Mouse (Mus musculus) kidney, embryonic 15.5 days (tissue): ENCODE measurements around the gene Tfb1m. TPM values are rescaled to one million over a fixed set of nuclear protein-coding genes. Genes with fewer than 3 reads are reported as not detected.

Experiments used
- ATAC-seq: fragments of 200-750 bp; cut with Nextera tagmentation; replicated peaks from 2 replicates; pipeline ENCODE4 v1.8.0; 2017; ENCODE audit warnings: moderate TSS enrichment; ENCODE audit not compliant: low FRiP score
- H3K27ac ChIP-seq: fragments of 300-500 bp; sonication (generic); 2 replicates; pipeline ENCODE4 v1.5.1; 2015; ENCODE audit warnings: mild to moderate bottlenecking, inconsistent platforms
- H3K27me3 ChIP-seq: fragments of 300-500 bp; sonication (generic); 2 replicates; pipeline ENCODE4 v1.6.1; 2015; ENCODE audit warnings: inconsistent platforms
- H3K36me3 ChIP-seq: fragments of 300-500 bp; sonication (generic); 2 replicates; pipeline ENCODE4 v1.6.1; 2015; ENCODE audit warnings: inconsistent platforms
- H3K4me1 ChIP-seq: fragments of 300-500 bp; sonication (generic); 2 replicates; pipeline ENCODE4 v1.6.1; 2015; ENCODE audit warnings: inconsistent platforms
- H3K4me2 ChIP-seq: fragments of 300-500 bp; sonication (generic); 2 replicates; pipeline ENCODE4 v1.6.1; 2015; ENCODE audit warnings: moderate library complexity, mild to moderate bottlenecking, inconsistent platforms
- H3K4me3 ChIP-seq: fragments of 300-500 bp; sonication (generic); replicated peaks from 2 replicates; pipeline ENCODE4 v1.5.1; 2015; ENCODE audit warnings: mild to moderate bottlenecking, inconsistent platforms
- H3K9ac ChIP-seq: fragments of 300-500 bp; sonication (generic); 2 replicates; pipeline ENCODE4 v1.6.1; 2015; ENCODE audit warnings: mild to moderate bottlenecking, inconsistent platforms
- H3K9me3 ChIP-seq: fragments of 300-500 bp; sonication (generic); replicated peaks from 2 replicates; pipeline ENCODE4 v1.6.1; 2016; ENCODE audit warnings: inconsistent platforms
- WGBS: fragments of 180-500 bp; shearing (Covaris S2); methylation state at CpG from one replicate; pipeline ENCODE4 v1.1.7; 2015; ENCODE audit warnings: mixed read lengths; 5-methylcytosine and 5-hydroxymethylcytosine counted together
- polyA plus RNA-seq: library from polyadenylated mRNA; unstranded; fragments of >200 nt; fragmentation: Nextera tagmentation; extraction: Ambion mirVana; gene quantifications from 2 replicates; pipeline ENCODE4 v1.2.1, GENCODE M21; 2015

Tfb1m gene
- polyA plus RNA-seq, result 16.8 and 17.3 TPM in 2 replicates

GRCm38 (mm10) chr17:3557331-3558311, at the start of gene Tfb1m:
Gene Tfb1m, minus strand, starts transcription at chr17:3557781.
- H3K4me1 ChIP-seq, result peaks cover 15% of the 10 kb centered on the region; the same call in 1 of the 2 replicates
- under 1% methylated on average over 60 of the region's 60 CpGs for WGBS
- peak within 1 kb of the TSS; percentile 60 for H3K4me3 ChIP-seq

GRCm38 (mm10) chr17:3602954-3603672, 45.5 kb upstream of the Tfb1m start:
- Histone ChIP-seq H3K4me2 (no peak overlapping the region), H3K4me1 (no peaks in the 10 kb centered on the region), H3K27ac (no peak overlapping the region), H3K4me3 (no peak overlapping the region), H3K9ac (no peak overlapping the region), H3K9me3 (no peaks in the 10 kb centered on the region), H3K36me3 (no peaks in the 10 kb centered on the region), H3K27me3 (no peaks in the 10 kb centered on the region)
- no peak for ATAC-seq
- WGBS, result 93% methylated on average over 6 of the region's 6 CpGs

More at GRCm38 (mm10) chr17:3557331-3558311, at the start of gene Tfb1m:
- Histone ChIP-seq H3K36me3 (no peaks in the 10 kb centered on the region), H3K4me2 (peak within 1 kb of the TSS; percentile 62), H3K9me3 (no peaks in the 10 kb centered on the region), H3K9ac (peak within 1 kb of the TSS; percentile 63), H3K27ac (peak within 1 kb of the TSS; percentile 94), H3K27me3 (no peaks in the 10 kb centered on the region)
- peak; percentile 100 for ATAC-seq

GRCm38 (mm10) chr17:3598393-3598792, 40.8 kb upstream of the Tfb1m start:
- Histone ChIP-seq H3K9me3 (no peaks in the 10 kb centered on the region), H3K4me1 (peaks cover 7% of the 10 kb centered on the region), H3K4me2 (no peak overlapping the region), H3K9ac (no peak overlapping the region), H3K27ac (no peak overlapping the region), H3K27me3 (no peaks in the 10 kb centered on the region), H3K4me3 (no peak overlapping the region), H3K36me3 (no peaks in the 10 kb centered on the region)
- no peak for ATAC-seq
- WGBS, result 62% methylated on average over 1 of the region's 1 CpGs

GRCm38 (mm10) chr17:3597866-3598265, 40.3 kb upstream of the Tfb1m start:
- Histone ChIP-seq H3K4me2 (no peak overlapping the region), H3K27me3 (no peaks in the 10 kb centered on the region), H3K27ac (no peak overlapping the region), H3K4me1 (peaks cover 7% of the 10 kb centered on the region), H3K4me3 (no peak overlapping the region), H3K36me3 (no peaks in the 10 kb centered on the region), H3K9ac (no peak overlapping the region), H3K9me3 (no peaks in the 10 kb centered on the region)
- 86% methylated on average over 1 of the region's 1 CpGs for WGBS
- ATAC-seq, result no peak

GRCm38 (mm10) chr17:3597130-3597529, 39.5 kb upstream of the Tfb1m start:
- ATAC-seq, result no peak
- peak overlapping the region; percentile 41; the same call in 1 of the 2 replicates for H3K27ac ChIP-seq
- 55% methylated on average over 1 of the region's 1 CpGs for WGBS

GRCm38 (mm10) chr17:3570876-3571275, 13.3 kb upstream of the Tfb1m start:
- Histone ChIP-seq H3K36me3 (no peaks in the 10 kb centered on the region), H3K4me3 (no peak overlapping the region), H3K27me3 (no peaks in the 10 kb centered on the region), H3K9me3 (no peaks in the 10 kb centered on the region), H3K4me1 (no peaks in the 10 kb centered on the region), H3K9ac (no peak overlapping the region), H3K27ac (no peak overlapping the region), H3K4me2 (peak overlapping the region; percentile 27)
- no peak for ATAC-seq
- 4% methylated on average over 12 of the region's 12 CpGs for WGBS

More at GRCm38 (mm10) chr17:3597130-3597529, 39.5 kb upstream of the Tfb1m start:
- Histone ChIP-seq H3K4me3 (no peak overlapping the region), H3K36me3 (no peaks in the 10 kb centered on the region), H3K9ac (no peak overlapping the region), H3K4me1 (peaks cover 7% of the 10 kb centered on the region), H3K4me2 (no peak overlapping the region), H3K9me3 (no peaks in the 10 kb centered on the region), H3K27me3 (no peaks in the 10 kb centered on the region)

DNA sequence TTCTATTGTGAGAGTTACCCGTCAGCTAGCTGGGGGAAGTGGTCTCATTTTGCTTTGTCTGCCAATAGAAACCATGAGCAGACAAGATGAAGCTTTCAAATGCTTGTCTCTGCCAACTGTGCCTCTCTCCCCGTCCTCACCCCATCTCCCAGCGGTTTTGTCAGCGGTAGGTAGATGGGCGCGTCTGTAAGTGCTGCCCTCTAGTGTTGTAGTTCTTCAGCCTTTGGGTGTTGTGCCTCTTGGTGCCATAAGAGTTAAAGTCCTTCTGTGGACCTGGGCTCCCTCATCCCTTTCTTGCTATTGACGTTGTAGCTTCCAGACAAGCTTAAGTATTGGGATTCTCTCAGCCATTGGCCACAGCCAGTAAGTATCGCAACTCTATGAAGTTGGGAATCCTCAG, 4.8 kb upstream of the Tfb1m start:
- no peak for ATAC-seq
- no peaks in the 10 kb centered on the region for H3K27me3 ChIP-seq
- H3K4me2 ChIP-seq, result no peak overlapping the region
- H3K4me3 ChIP-seq, result no peak overlapping the region
- H3K9ac ChIP-seq, result no peak overlapping the region
- no peaks in the 10 kb centered on the region for H3K9me3 ChIP-seq
- H3K36me3 ChIP-seq, result no peaks in the 10 kb centered on the region
- WGBS, result 47% methylated on average over 8 of the region's 8 CpGs
- H3K4me1 ChIP-seq, result peaks cover 5% of the 10 kb centered on the region; the same call in 1 of the 2 replicates
- no peak overlapping the region for H3K27ac ChIP-seq

- Histone ChIP-seq H3K27ac (no peak overlapping the region), H3K9ac (no peak overlapping the region), H3K4me3 (no peak overlapping the region), H3K9me3 (no peaks in the 10 kb centered on the region), H3K36me3 (no peaks in the 10 kb centered on the region), H3K4me1 (peaks cover 15% of the 10 kb centered on the region; the same call in 1 of the 2 replicates), H3K4me2 (no peak overlapping the region), H3K27me3 (no peaks in the 10 kb centered on the region)
- ATAC-seq, result no peak
- 80% methylated on average over 3 of the region's 3 CpGs for WGBS
Observed at GRCm38 (mm10) chr17:3560534-3560933, 3.0 kb upstream of the Tfb1m start.

- WGBS, result 78% methylated on average over 9 of the region's 9 CpGs
- H3K9ac ChIP-seq, result peak overlapping the region; percentile 34; the same call in 1 of the 2 replicates
Observed at GRCm38 (mm10) chr17:3558356-3558870, 832 bp upstream of the Tfb1m start.

GRCm38 (mm10) chr17:3556251-3556650, 1.3 kb downstream of the Tfb1m start:
- ATAC-seq, result no peak
- Histone ChIP-seq H3K27me3 (no peaks in the 10 kb centered on the region), H3K4me1 (peaks cover 15% of the 10 kb centered on the region; the same call in 1 of the 2 replicates), H3K9ac (no peak overlapping the region), H3K36me3 (0 out of 2 replicates have a peak, but pooled peaks cover 5% of the 10 kb centered on the region), H3K27ac (peak overlapping the region; percentile 94), H3K4me3 (peak overlapping the region; percentile 60; the same call in 1 of the 2 replicates), H3K4me2 (peak overlapping the region; percentile 62), H3K9me3 (no peaks in the 10 kb centered on the region)
- WGBS, result 64% methylated on average over 1 of the region's 1 CpGs

More at GRCm38 (mm10) chr17:3558356-3558870, 832 bp upstream of the Tfb1m start:
- Histone ChIP-seq H3K4me2 (peak overlapping the region; percentile 62), H3K27me3 (no peaks in the 10 kb centered on the region), H3K36me3 (no peaks in the 10 kb centered on the region), H3K9me3 (no peaks in the 10 kb centered on the region), H3K4me1 (peaks cover 15% of the 10 kb centered on the region; the same call in 1 of the 2 replicates), H3K4me3 (peak overlapping the region; percentile 60), H3K27ac (peak overlapping the region; percentile 94)
- ATAC-seq, result no peak

DNA sequence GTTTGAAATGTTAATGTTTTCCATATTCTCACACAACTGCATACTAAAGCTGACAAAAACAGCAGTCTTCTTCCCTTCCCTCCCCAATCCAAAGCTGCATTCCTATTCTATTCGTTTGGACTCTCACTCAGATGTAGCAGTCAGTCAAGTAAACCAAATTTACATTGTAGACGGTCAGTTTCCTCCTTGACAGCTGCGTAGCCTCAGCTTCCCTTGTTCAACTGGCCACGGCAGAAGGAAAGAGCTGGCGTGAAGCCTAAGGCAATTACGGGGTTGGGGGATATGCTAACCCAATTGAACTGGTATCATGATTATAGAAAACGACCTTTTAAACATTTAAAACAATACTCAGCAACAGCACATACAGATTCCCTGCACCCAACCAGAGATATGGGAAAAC, 9.9 kb downstream of the Tfb1m start:
- Histone ChIP-seq H3K27ac (no peak overlapping the region), H3K4me2 (no peak overlapping the region), H3K9me3 (no peaks in the 10 kb centered on the region), H3K9ac (no peak overlapping the region), H3K27me3 (no peaks in the 10 kb centered on the region), H3K4me1 (no peaks in the 10 kb centered on the region), H3K36me3 (peaks cover 10% of the 10 kb centered on the region; the same call in 1 of the 2 replicates), H3K4me3 (no peak overlapping the region)
- no peak for ATAC-seq
- WGBS, result 63% methylated on average over 7 of the region's 7 CpGs
